Mouse (Mus musculus) intestine, embryonic 16.5 days (tissue): Measurements from ENCODE around the gene Myo1g. TPM values are rescaled to one million over a fixed set of nuclear protein-coding genes. Genes with fewer than 3 reads are reported as not detected.

ENCODE experiments used
- ATAC-seq: fragments of 200-750 bp; cut with Nextera tagmentation; 2 replicates; pipeline ENCODE4 v1.8.0; 2017; ENCODE audit warnings: moderate TSS enrichment, moderate library complexity
- H3K27ac ChIP-seq: fragments of 300-500 bp; sonication (generic); 2 replicates; pipeline ENCODE4 v1.5.1; 2014; ENCODE audit warnings: mild to moderate bottlenecking, low read length
- H3K27me3 ChIP-seq: fragments of 300-500 bp; sonication (generic); replicated peaks from 2 replicates; pipeline ENCODE4 v1.6.1; 2014; ENCODE audit warnings: low read length, control low read depth, mixed read lengths; ENCODE audit not compliant: control insufficient read depth, insufficient read depth
- H3K36me3 ChIP-seq: fragments of 300-500 bp; sonication (generic); 2 replicates; pipeline ENCODE4 v1.6.1; 2014; ENCODE audit warnings: low read length, control low read depth; ENCODE audit not compliant: control insufficient read depth, insufficient read depth
- H3K4me1 ChIP-seq: fragments of 300-500 bp; sonication (generic); 2 replicates; pipeline ENCODE4 v1.6.1; 2014; ENCODE audit warnings: low read length, control low read depth, mixed read lengths; ENCODE audit not compliant: control insufficient read depth, insufficient read depth
- H3K4me2 ChIP-seq: fragments of 300-500 bp; sonication (generic); 2 replicates; pipeline ENCODE4 v1.6.1; 2014; ENCODE audit warnings: low read depth, low read length, control low read depth
- H3K4me3 ChIP-seq: fragments of 300-500 bp; sonication (generic); 2 replicates; pipeline ENCODE4 v1.5.1; 2014; ENCODE audit warnings: mild to moderate bottlenecking, low read length
- H3K9ac ChIP-seq: fragments of 300-500 bp; sonication (generic); 2 replicates; pipeline ENCODE4 v1.6.1; 2014; ENCODE audit warnings: low read depth, low read length
- H3K9me3 ChIP-seq: fragments of 300-500 bp; sonication (generic); 2 replicates; pipeline ENCODE4 v1.6.1; 2016; ENCODE audit warnings: low read length, control low read depth; ENCODE audit not compliant: control insufficient read depth
- WGBS: fragments of 180-500 bp; shearing (Covaris S2); extraction: QIAGEN DNeasy Blood & Tissue Kit; methylation state at CpG from one replicate; pipeline ENCODE4 v1.1.7; 2014; 5-methylcytosine and 5-hydroxymethylcytosine counted together
- polyA plus RNA-seq: library from polyadenylated mRNA; unstranded; fragments of >200 nt; fragmentation: Nextera tagmentation; extraction: Ambion mirVana; gene quantifications from 2 replicates; pipeline ENCODE4 v1.2.1, GENCODE M21; 2015

Gene Myo1g
- polyA plus RNA-seq, 1 experiment from 2014 or later, result 2.3 TPM

DNA sequence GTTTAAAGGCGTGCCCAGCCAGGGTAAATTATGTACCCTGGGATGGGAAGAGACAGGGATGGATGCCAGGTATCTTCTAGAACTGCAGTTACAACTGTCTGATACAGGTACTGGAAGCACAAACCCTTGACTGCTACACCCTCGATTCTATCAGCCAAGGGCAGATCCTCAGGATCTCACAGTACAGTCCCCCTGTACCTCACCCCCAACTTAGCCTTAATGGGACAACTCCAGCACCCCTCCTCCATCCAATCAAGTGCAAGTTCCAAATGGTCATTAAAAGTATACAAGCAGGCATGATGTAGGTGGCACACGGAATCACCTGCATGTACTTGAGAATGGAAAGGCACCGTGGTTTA is 4.1 kb upstream of the Myo1g start:
- no peak for ATAC-seq
- Histone ChIP-seq H3K9me3 (no peaks in the 10 kb centered on the region), H3K9ac (no peak overlapping the region), H3K4me2 (no peak overlapping the region), H3K4me3 (no peak overlapping the region), H3K4me1 (peaks cover 5% of the 10 kb centered on the region), H3K27ac (no peak overlapping the region), H3K27me3 (no peaks in the 10 kb centered on the region), H3K36me3 (peaks cover 16% of the 10 kb centered on the region)
- WGBS, result 87% methylated on average over 4 of the region's 4 CpGs

DNA sequence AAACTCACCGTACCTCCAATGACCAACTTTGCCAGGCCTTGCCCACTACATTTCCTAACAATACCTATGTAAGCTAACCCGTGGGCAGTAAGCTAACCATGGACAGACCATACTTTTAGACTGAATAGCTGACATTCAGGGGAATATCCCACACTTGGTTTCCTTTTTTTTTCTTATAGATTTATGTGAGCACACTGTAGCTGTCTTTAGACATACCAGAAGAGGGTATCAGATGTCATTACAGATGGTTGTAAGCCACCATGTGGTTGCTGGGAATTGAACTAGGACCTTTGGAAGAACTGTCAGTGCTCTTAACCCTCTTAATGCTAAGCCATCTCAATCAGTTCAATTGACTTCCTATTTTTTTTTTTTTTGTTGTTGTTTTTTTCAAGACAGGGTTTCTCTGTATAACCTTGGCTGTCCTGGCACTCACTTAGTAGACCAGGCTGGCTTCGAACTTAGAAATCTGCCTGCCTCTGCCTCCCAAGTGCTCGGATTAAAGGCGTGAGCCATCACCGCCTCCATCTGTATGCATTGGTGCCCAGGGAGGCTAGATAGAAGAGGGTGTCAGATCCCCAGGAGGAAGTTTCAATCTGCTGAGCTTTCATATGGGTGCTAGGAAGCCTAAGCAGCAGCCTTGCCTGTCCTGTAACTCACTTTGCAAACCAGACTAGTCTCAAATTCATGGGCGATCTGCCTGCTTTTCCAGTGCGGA is 3.6 kb upstream of the Myo1g start:
- Histone ChIP-seq H3K4me3 (no peak overlapping the region), H3K36me3 (peaks cover 16% of the 10 kb centered on the region), H3K4me2 (no peak overlapping the region), H3K9ac (no peak overlapping the region), H3K9me3 (no peaks in the 10 kb centered on the region), H3K27me3 (no peaks in the 10 kb centered on the region), H3K4me1 (peaks cover 8% of the 10 kb centered on the region), H3K27ac (no peak overlapping the region)
- WGBS, result 89% methylated on average over 8 of the region's 8 CpGs
- no peak for ATAC-seq

GRCm38 (mm10) chr11:6523662-6524088 is 2.9 kb upstream of the Myo1g start:
- Histone ChIP-seq H3K4me1 (peaks cover 8% of the 10 kb centered on the region), H3K4me3 (no peak overlapping the region), H3K27me3 (no peaks in the 10 kb centered on the region), H3K36me3 (peaks cover 16% of the 10 kb centered on the region), H3K4me2 (no peak overlapping the region), H3K9ac (no peak overlapping the region), H3K9me3 (no peaks in the 10 kb centered on the region), H3K27ac (no peak overlapping the region)
- WGBS, result 40% methylated on average over 1 of the region's 1 CpGs
- no peak for ATAC-seq

- ATAC-seq, result no peak
- Histone ChIP-seq H3K36me3 (peaks cover 16% of the 10 kb centered on the region), H3K4me3 (no peak overlapping the region), H3K9me3 (no peaks in the 10 kb centered on the region), H3K27ac (no peak overlapping the region), H3K27me3 (no peaks in the 10 kb centered on the region), H3K4me1 (peaks cover 8% of the 10 kb centered on the region), H3K9ac (no peak overlapping the region), H3K4me2 (no peak overlapping the region)
- 73% methylated on average over 9 of the region's 9 CpGs for WGBS
These were observed 2.2 kb upstream of the Myo1g start for GRCm38 (mm10) chr11:6522782-6523525.

GRCm38 (mm10) chr11:6519491-6520033 is 1.2 kb downstream of the Myo1g start:
- peaks cover 4% of the 10 kb centered on the region; the same call in 1 of the 2 replicates for H3K4me1 ChIP-seq
- no peak overlapping the region for H3K4me3 ChIP-seq
- peak; percentile 38; the same call in 1 of the 2 replicates for ATAC-seq
- peak overlapping the region; percentile 26; the same call in 1 of the 2 replicates for H3K9ac ChIP-seq
- no peaks in the 10 kb centered on the region for H3K27me3 ChIP-seq
- no peaks in the 10 kb centered on the region for H3K9me3 ChIP-seq
- H3K36me3 ChIP-seq, result peaks cover 2% of the 10 kb centered on the region; the same call in 1 of the 2 replicates
- WGBS, result 63% methylated on average over 11 of the region's 11 CpGs
- H3K4me2 ChIP-seq, result no peak overlapping the region
- H3K27ac ChIP-seq, result no peak overlapping the region

DNA sequence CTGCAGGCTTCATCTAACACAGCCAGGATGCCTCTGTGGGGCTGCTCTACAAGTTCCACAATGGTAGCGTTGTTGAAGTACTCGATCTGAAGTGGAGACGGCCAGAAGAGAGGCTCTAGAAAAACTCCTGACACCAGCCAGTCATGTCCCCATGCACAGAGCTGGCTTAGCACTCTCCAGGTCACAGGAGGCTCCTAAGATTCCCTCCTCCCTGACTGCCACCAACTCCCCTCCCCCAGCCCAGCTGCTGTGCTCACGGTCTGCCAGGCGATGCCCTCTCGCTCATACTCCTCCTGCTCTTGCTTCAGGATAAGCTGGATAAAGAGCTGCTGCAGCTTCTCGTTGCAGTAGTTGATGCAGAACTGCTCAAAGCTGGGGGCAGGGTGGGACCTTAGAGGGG is 5.9 kb downstream of the Myo1g start:
- no peak overlapping the region for H3K27ac ChIP-seq
- ATAC-seq, result no peak
- H3K27me3 ChIP-seq, result no peaks in the 10 kb centered on the region
- no peak overlapping the region for H3K9ac ChIP-seq
- H3K9me3 ChIP-seq, result no peaks in the 10 kb centered on the region
- H3K4me3 ChIP-seq, result no peak overlapping the region
- H3K4me2 ChIP-seq, result no peak overlapping the region
- WGBS, result 36% methylated on average over 7 of the region's 7 CpGs
- peaks cover 3% of the 10 kb centered on the region; the same call in 1 of the 2 replicates for H3K4me1 ChIP-seq
- no peaks in the 10 kb centered on the region for H3K36me3 ChIP-seq

GRCm38 (mm10) chr11:6508269-6508876 is 12.4 kb downstream of the Myo1g start:
- no peaks in the 10 kb centered on the region for H3K9me3 ChIP-seq
- ATAC-seq, result no peak
- no peaks in the 10 kb centered on the region for H3K27me3 ChIP-seq
- no peak overlapping the region for H3K27ac ChIP-seq
- WGBS, result 63% methylated on average over 1 of the region's 1 CpGs
- H3K9ac ChIP-seq, result no peak overlapping the region
- no peak overlapping the region for H3K4me2 ChIP-seq
- H3K4me3 ChIP-seq, result no peak overlapping the region
- peaks cover 3% of the 10 kb centered on the region; the same call in 1 of the 2 replicates for H3K4me1 ChIP-seq
- H3K36me3 ChIP-seq, result no peaks in the 10 kb centered on the region

DNA sequence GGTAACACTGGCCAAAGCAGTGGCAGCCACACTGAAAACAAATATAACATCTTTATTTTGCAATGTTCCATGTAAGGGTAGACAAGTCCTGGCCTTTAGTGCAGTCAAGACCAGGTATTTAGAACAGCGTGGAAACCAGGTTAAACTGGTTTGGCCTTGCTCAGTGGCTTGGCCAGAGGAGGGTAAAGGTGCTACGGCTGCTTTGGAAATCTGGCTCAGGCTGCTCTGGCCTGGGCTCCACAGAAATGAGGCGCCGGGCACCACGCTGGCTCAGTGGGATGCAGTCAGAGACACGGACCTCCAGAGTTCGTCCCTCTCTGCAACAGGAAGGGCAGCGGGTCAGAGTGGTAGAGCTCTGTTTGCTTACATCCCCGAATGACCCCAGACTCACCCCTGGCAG is 14.2 kb downstream of the Myo1g start:
- Histone ChIP-seq H3K27me3 (no peaks in the 10 kb centered on the region), H3K4me1 (peaks cover 3% of the 10 kb centered on the region; the same call in 1 of the 2 replicates), H3K27ac (no peak overlapping the region), H3K9ac (no peak overlapping the region), H3K36me3 (no peaks in the 10 kb centered on the region), H3K9me3 (no peaks in the 10 kb centered on the region), H3K4me3 (no peak overlapping the region), H3K4me2 (no peak overlapping the region)
- WGBS, result 67% methylated on average over 9 of the region's 9 CpGs
- no peak for ATAC-seq

- Histone ChIP-seq H3K9me3 (no peaks in the 10 kb centered on the region), H3K27me3 (no peaks in the 10 kb centered on the region), H3K4me1 (peaks cover 3% of the 10 kb centered on the region; the same call in 1 of the 2 replicates), H3K4me2 (0 out of 2 replicates have a peak overlapping the region, but pooled peaks have one; percentile 3), H3K27ac (peak overlapping the region; percentile 69), H3K9ac (no peak overlapping the region; the same call in 1 of the 2 replicates), H3K36me3 (no peaks in the 10 kb centered on the region), H3K4me3 (no peak overlapping the region)
- 58% methylated on average over 6 of the region's 6 CpGs for WGBS
- ATAC-seq, result peak; percentile 88
These were observed 16.1 kb downstream of the Myo1g start for GRCm38 (mm10) chr11:6504689-6505088.
